Mouse (Mus musculus): ENCODE data around the gene Wnt11. TPM values are rescaled to one million over a fixed set of nuclear protein-coding genes. Genes with fewer than 3 reads are reported as not detected.

Wnt11 gene
- polyA plus RNA-seq, 1 experiment from 2014 or later = 9.7 TPM

- Histone ChIP-seq H3K4me1 (replicated peaks; ENCODE audit: control insufficient read depth, insufficient read depth) (peaks cover 5% of the 10 kb centered on the region; the same call in 1 of the 2 replicates), H3K36me3 (ENCODE audit: control insufficient read depth, insufficient read depth, low read length) (no peaks in the 10 kb centered on the region), H3K27ac (replicated peaks) (no peak overlapping the region), H3K4me2 (replicated peaks; ENCODE audit: low read depth) (no peak overlapping the region), H3K9ac (ENCODE audit: low read length) (no peak overlapping the region), H3K9me3 (ENCODE audit: control insufficient read depth, low read length) (no peaks in the 10 kb centered on the region), H3K27me3 (ENCODE audit: control insufficient read depth, insufficient read depth, low read length) (no peaks in the 10 kb centered on the region), H3K4me3 (ENCODE audit: low read depth, low read length) (no peak overlapping the region)
- no peak for ATAC-seq (ENCODE audit: low FRiP score, low TSS enrichment)
- TF ChIP-seq CTCF (IDR thresholded peaks at IDR 0.05; ENCODE audit: low read depth) (peak; percentile 43), EP300 (optimal IDR thresholded peaks at IDR 0.05) (no peak)
- no peak for DNase-seq (ENCODE audit: low spot score)
- 55% methylated on average over 3 of the region's 3 CpGs for WGBS
Measured at GRCm38 (mm10) chr7:98841802-98842201, 6.9 kb downstream of the Wnt11 start.

- H3K27ac ChIP-seq (replicated peaks) = no peak overlapping the region
- no peaks in the 10 kb centered on the region for H3K27me3 ChIP-seq (ENCODE audit: control insufficient read depth, insufficient read depth, low read length)
- H3K9me3 ChIP-seq (ENCODE audit: control insufficient read depth, low read length) = no peaks in the 10 kb centered on the region
- ATAC-seq (ENCODE audit: low FRiP score, low TSS enrichment) (peak; percentile 49; the same call in 1 of the 2 replicates), DNase-seq (ENCODE audit: low spot score) (peak; percentile 48)
- H3K36me3 ChIP-seq (ENCODE audit: control insufficient read depth, insufficient read depth, low read length) = no peaks in the 10 kb centered on the region
- H3K4me2 ChIP-seq (replicated peaks; ENCODE audit: low read depth) = no peak overlapping the region
- H3K4me1 ChIP-seq (replicated peaks; ENCODE audit: control insufficient read depth, insufficient read depth) = peaks cover 5% of the 10 kb centered on the region; the same call in 1 of the 2 replicates
- H3K4me3 ChIP-seq (ENCODE audit: low read depth, low read length) = no peak overlapping the region
- 76% methylated on average over 3 of the region's 3 CpGs for WGBS
- no peak for TF ChIP-seq CTCF (IDR thresholded peaks at IDR 0.05; ENCODE audit: low read depth)
- no peak for TF ChIP-seq EP300 (optimal IDR thresholded peaks at IDR 0.05)
- no peak overlapping the region for H3K9ac ChIP-seq (ENCODE audit: low read length)
Measured at GRCm38 (mm10) chr7:98842997-98843396, 8.1 kb downstream of the Wnt11 start.

GRCm38 (mm10) chr7:98843649-98844048, 8.7 kb downstream of the Wnt11 start:
- 68% methylated on average over 7 of the region's 7 CpGs for WGBS
- no peak for TF ChIP-seq CTCF (IDR thresholded peaks at IDR 0.05; ENCODE audit: low read depth)
- no peak for TF ChIP-seq EP300 (optimal IDR thresholded peaks at IDR 0.05)
- no peak for DNase-seq (ENCODE audit: low spot score)
- Histone ChIP-seq H3K4me2 (replicated peaks; ENCODE audit: low read depth) (no peak overlapping the region), H3K9me3 (ENCODE audit: control insufficient read depth, low read length) (no peaks in the 10 kb centered on the region), H3K9ac (ENCODE audit: low read length) (no peak overlapping the region), H3K4me3 (ENCODE audit: low read depth, low read length) (no peak overlapping the region), H3K27ac (replicated peaks) (no peak overlapping the region), H3K27me3 (ENCODE audit: control insufficient read depth, insufficient read depth, low read length) (no peaks in the 10 kb centered on the region), H3K36me3 (ENCODE audit: control insufficient read depth, insufficient read depth, low read length) (no peaks in the 10 kb centered on the region), H3K4me1 (replicated peaks; ENCODE audit: control insufficient read depth, insufficient read depth) (0 out of 2 replicates have a peak, but pooled peaks cover 5% of the 10 kb centered on the region)
- ATAC-seq (ENCODE audit: low FRiP score, low TSS enrichment) = no peak

GRCm38 (mm10) chr7:98848899-98849640, 14.2 kb downstream of the Wnt11 start:
- H3K4me2 ChIP-seq (replicated peaks; ENCODE audit: low read depth) = no peak overlapping the region
- WGBS = 63% methylated on average over 8 of the region's 8 CpGs
- H3K4me1 ChIP-seq (replicated peaks; ENCODE audit: control insufficient read depth, insufficient read depth) = 0 out of 2 replicates have a peak, but pooled peaks cover 2% of the 10 kb centered on the region
- no peaks in the 10 kb centered on the region for H3K27me3 ChIP-seq (ENCODE audit: control insufficient read depth, insufficient read depth, low read length)
- H3K27ac ChIP-seq (replicated peaks) = peak overlapping the region; percentile 82
- no peaks in the 10 kb centered on the region for H3K36me3 ChIP-seq (ENCODE audit: control insufficient read depth, insufficient read depth, low read length)
- H3K4me3 ChIP-seq (ENCODE audit: low read depth, low read length) = no peak overlapping the region
- DNase-seq (ENCODE audit: low spot score) (peak; percentile 80), ATAC-seq (ENCODE audit: low FRiP score, low TSS enrichment) (peak; percentile 86)
- no peak overlapping the region for H3K9ac ChIP-seq (ENCODE audit: low read length)
- TF ChIP-seq EP300 (optimal IDR thresholded peaks at IDR 0.05) (no peak), CTCF (IDR thresholded peaks at IDR 0.05; ENCODE audit: low read depth) (no peak)
- no peaks in the 10 kb centered on the region for H3K9me3 ChIP-seq (ENCODE audit: control insufficient read depth, low read length)

- no peak overlapping the region for H3K4me3 ChIP-seq (ENCODE audit: low read depth, low read length)
- ATAC-seq (ENCODE audit: low FRiP score, low TSS enrichment) (peak; percentile 82), DNase-seq (ENCODE audit: low spot score) (peak; percentile 73)
- no peak overlapping the region for H3K9ac ChIP-seq (ENCODE audit: low read length)
- no peak for TF ChIP-seq CTCF (IDR thresholded peaks at IDR 0.05; ENCODE audit: low read depth)
- no peak for TF ChIP-seq EP300 (optimal IDR thresholded peaks at IDR 0.05)
- no peaks in the 10 kb centered on the region for H3K27me3 ChIP-seq (ENCODE audit: control insufficient read depth, insufficient read depth, low read length)
- peak overlapping the region; percentile 82 for H3K27ac ChIP-seq (replicated peaks)
- H3K9me3 ChIP-seq (ENCODE audit: control insufficient read depth, low read length) = no peaks in the 10 kb centered on the region
- H3K36me3 ChIP-seq (ENCODE audit: control insufficient read depth, insufficient read depth, low read length) = no peaks in the 10 kb centered on the region
- 0 out of 2 replicates have a peak, but pooled peaks cover 2% of the 10 kb centered on the region for H3K4me1 ChIP-seq (replicated peaks; ENCODE audit: control insufficient read depth, insufficient read depth)
- 74% methylated on average over 5 of the region's 5 CpGs for WGBS
- H3K4me2 ChIP-seq (replicated peaks; ENCODE audit: low read depth) = no peak overlapping the region
Measured at GRCm38 (mm10) chr7:98850388-98850787, 15.5 kb downstream of the Wnt11 start.

GRCm38 (mm10) chr7:98851220-98851619, 16.3 kb downstream of the Wnt11 start:
- ATAC-seq (ENCODE audit: low FRiP score, low TSS enrichment) (no peak), DNase-seq (ENCODE audit: low spot score) (peak; percentile 35)
- no peak overlapping the region for H3K4me3 ChIP-seq (ENCODE audit: low read depth, low read length)
- H3K36me3 ChIP-seq (ENCODE audit: control insufficient read depth, insufficient read depth, low read length) = no peaks in the 10 kb centered on the region
- TF ChIP-seq CTCF (IDR thresholded peaks at IDR 0.05; ENCODE audit: low read depth) = no peak
- TF ChIP-seq EP300 (optimal IDR thresholded peaks at IDR 0.05) = no peak
- no peak overlapping the region for H3K4me2 ChIP-seq (replicated peaks; ENCODE audit: low read depth)
- H3K27me3 ChIP-seq (ENCODE audit: control insufficient read depth, insufficient read depth, low read length) = no peaks in the 10 kb centered on the region
- no peaks in the 10 kb centered on the region for H3K9me3 ChIP-seq (ENCODE audit: control insufficient read depth, low read length)
- 45% methylated on average over 9 of the region's 9 CpGs for WGBS
- H3K4me1 ChIP-seq (replicated peaks; ENCODE audit: control insufficient read depth, insufficient read depth) = 0 out of 2 replicates have a peak, but pooled peaks cover 2% of the 10 kb centered on the region
- H3K27ac ChIP-seq (replicated peaks) = peak overlapping the region; percentile 31; the same call in 1 of the 2 replicates
- no peak overlapping the region for H3K9ac ChIP-seq (ENCODE audit: low read length)

Data from stomach, postnatal 0 days (tissue).